Mouse (Mus musculus) right cerebral cortex, adult 18-20 months (tissue): ENCODE data around the gene Bcl9l.

ENCODE experiments used
- DNase-seq: peaks from one replicate; pipeline ENCODE4 v3.0.0; 2022; ENCODE audit warnings: mixed read lengths

Gene Bcl9l

GRCm38 (mm10) chr9:44483510-44484044, 952 bp downstream of the Bcl9l start:
- DNase-seq, result no peak

- no peak for DNase-seq
Observed at GRCm38 (mm10) chr9:44484311-44485104, 1.9 kb downstream of the Bcl9l start.

GRCm38 (mm10) chr9:44485105-44485515, 2.5 kb downstream of the Bcl9l start:
- DNase-seq, result no peak

GRCm38 (mm10) chr9:44485516-44486161, 3.0 kb downstream of the Bcl9l start:
- no peak for DNase-seq

GRCm38 (mm10) chr9:44486335-44486734, 3.7 kb downstream of the Bcl9l start:
- no peak for DNase-seq

- no peak for DNase-seq
Observed at GRCm38 (mm10) chr9:44486741-44487421, 4.3 kb downstream of the Bcl9l start.

- no peak for DNase-seq
Observed at GRCm38 (mm10) chr9:44487441-44487840, 4.8 kb downstream of the Bcl9l start.

- DNase-seq, result no peak
Observed at GRCm38 (mm10) chr9:44488416-44488815, 5.8 kb downstream of the Bcl9l start.

- DNase-seq, result no peak
Observed at GRCm38 (mm10) chr9:44488855-44489381, 6.3 kb downstream of the Bcl9l start.

GRCm38 (mm10) chr9:44489651-44490085, 7.0 kb downstream of the Bcl9l start:
- DNase-seq, result no peak

GRCm38 (mm10) chr9:44490086-44490967, 7.7 kb downstream of the Bcl9l start:
- no peak for DNase-seq

GRCm38 (mm10) chr9:44491351-44491750, 8.7 kb downstream of the Bcl9l start:
- DNase-seq, result no peak

GRCm38 (mm10) chr9:44492631-44493461, 10.2 kb downstream of the Bcl9l start:
- no peak for DNase-seq

- DNase-seq, result no peak
Observed at GRCm38 (mm10) chr9:44494261-44494862, 11.7 kb downstream of the Bcl9l start.

- no peak for DNase-seq
Observed at GRCm38 (mm10) chr9:44494863-44495809, 12.5 kb downstream of the Bcl9l start.

GRCm38 (mm10) chr9:44495810-44496344, 13.3 kb downstream of the Bcl9l start:
- no peak for DNase-seq

- no peak for DNase-seq
Observed at GRCm38 (mm10) chr9:44496803-44497461, 14.3 kb downstream of the Bcl9l start.

GRCm38 (mm10) chr9:44497624-44498377, 15.2 kb downstream of the Bcl9l start:
- DNase-seq, result no peak
